Mouse (Mus musculus) neural tube, embryonic 15.5 days (tissue): Measurements from ENCODE around the gene Nkx2-5. TPM values are rescaled to one million over a fixed set of nuclear protein-coding genes. Genes with fewer than 3 reads are reported as not detected.
A peak's percentile ranks its signal among the peaks of the same experiment; 100 is the strongest.

ENCODE experiments used
- ATAC-seq: fragments of 200-750 bp; cut with Nextera tagmentation; 2 replicates; pipeline ENCODE4 v1.8.0; 2017; ENCODE audit warnings: mild to moderate bottlenecking, moderate TSS enrichment, moderate library complexity; ENCODE audit not compliant: low FRiP score
- H3K27ac ChIP-seq: fragments of 300-500 bp; sonication (generic); replicated peaks from 2 replicates; pipeline ENCODE4 v1.5.1; 2015; ENCODE audit warnings: mild to moderate bottlenecking, inconsistent platforms
- H3K27me3 ChIP-seq: fragments of 300-500 bp; sonication (generic); replicated peaks from 2 replicates; pipeline ENCODE4 v1.6.1; 2015; ENCODE audit warnings: inconsistent platforms
- H3K36me3 ChIP-seq: fragments of 300-500 bp; sonication (generic); 2 replicates; pipeline ENCODE4 v1.6.1; 2015; ENCODE audit warnings: inconsistent platforms
- H3K4me1 ChIP-seq: fragments of 300-500 bp; sonication (generic); 2 replicates; pipeline ENCODE4 v1.6.1; 2015; ENCODE audit warnings: inconsistent platforms
- H3K4me2 ChIP-seq: fragments of 300-500 bp; sonication (generic); 2 replicates; pipeline ENCODE4 v1.6.1; 2015; ENCODE audit warnings: inconsistent platforms, mild to moderate bottlenecking, moderate library complexity
- H3K4me3 ChIP-seq: fragments of 300-500 bp; sonication (generic); replicated peaks from 2 replicates; pipeline ENCODE4 v1.5.1; 2015; ENCODE audit warnings: mild to moderate bottlenecking, inconsistent platforms
- H3K9ac ChIP-seq: fragments of 300-500 bp; sonication (generic); replicated peaks from 2 replicates; pipeline ENCODE4 v1.6.1; 2015; ENCODE audit warnings: mild to moderate bottlenecking, inconsistent platforms
- H3K9me3 ChIP-seq: fragments of 300-500 bp; sonication (generic); replicated peaks from 2 replicates; pipeline ENCODE4 v1.6.1; 2016; ENCODE audit warnings: inconsistent platforms
- WGBS: fragments of 180-500 bp; shearing (Covaris S2); methylation state at CpG from one replicate; pipeline ENCODE4 v1.1.7; 2015; ENCODE audit warnings: mixed read lengths; 5-methylcytosine and 5-hydroxymethylcytosine counted together
- polyA plus RNA-seq: library from polyadenylated mRNA; unstranded; fragments of >200 nt; fragmentation: Nextera tagmentation; extraction: Ambion mirVana; gene quantifications from 2 replicates; pipeline ENCODE4 v1.2.1, GENCODE M21; 2015

The Nkx2-5 gene
- polyA plus RNA-seq, 1 experiment from 2014 or later: not detected

DNA sequence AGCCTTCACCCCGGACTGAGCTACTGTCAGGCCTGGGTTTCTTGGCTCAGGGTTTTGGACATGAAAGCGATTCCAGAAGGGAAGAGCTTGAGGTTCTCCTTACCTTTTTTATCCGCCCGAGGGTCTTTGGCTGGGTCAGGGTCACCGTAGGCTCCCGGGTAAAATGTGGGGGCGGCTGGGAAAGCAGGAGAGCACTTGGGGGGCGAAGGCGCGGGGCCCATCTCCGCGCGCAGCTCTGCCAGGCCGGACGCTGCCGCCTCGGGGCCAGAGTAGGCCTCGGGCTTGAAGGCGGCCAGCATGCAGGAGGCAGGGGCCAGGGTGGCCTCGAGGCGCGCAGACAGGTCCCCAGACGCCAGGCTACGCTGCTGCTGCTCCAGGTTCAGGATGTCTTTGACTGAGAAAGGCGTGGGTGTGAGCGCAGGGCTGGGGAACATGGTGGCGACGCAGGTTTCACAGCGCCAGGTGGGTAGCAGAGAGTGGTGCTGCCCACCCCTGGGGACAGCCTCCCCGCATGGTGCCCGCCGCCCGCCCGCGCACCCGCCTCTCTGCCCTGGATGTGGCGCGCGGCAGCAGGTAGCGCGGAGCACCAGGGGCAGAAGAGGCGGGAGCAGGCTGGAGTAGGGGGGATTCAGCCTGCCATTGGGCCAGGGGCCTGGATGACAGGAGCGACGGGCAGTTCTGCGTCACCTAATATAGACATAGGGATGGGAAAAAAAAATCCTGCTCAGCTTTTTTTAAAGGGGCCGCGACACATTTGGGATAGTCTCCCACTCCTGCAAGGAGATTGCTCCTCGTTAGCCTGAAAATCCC, 3.7 kb downstream of the Nkx2-5 start:
- H3K36me3 ChIP-seq: no peaks in the 10 kb centered on the region
- under 1% methylated on average over 48 of the region's 48 CpGs for WGBS
- H3K4me1 ChIP-seq: peaks cover 11% of the 10 kb centered on the region
- no peak overlapping the region for H3K27ac ChIP-seq
- H3K9ac ChIP-seq: no peak overlapping the region
- no peak for ATAC-seq
- H3K4me3 ChIP-seq: no peak overlapping the region
- H3K4me2 ChIP-seq: no peak overlapping the region
- H3K27me3 ChIP-seq: peaks cover 99% of the 10 kb centered on the region
- no peaks in the 10 kb centered on the region for H3K9me3 ChIP-seq

DNA sequence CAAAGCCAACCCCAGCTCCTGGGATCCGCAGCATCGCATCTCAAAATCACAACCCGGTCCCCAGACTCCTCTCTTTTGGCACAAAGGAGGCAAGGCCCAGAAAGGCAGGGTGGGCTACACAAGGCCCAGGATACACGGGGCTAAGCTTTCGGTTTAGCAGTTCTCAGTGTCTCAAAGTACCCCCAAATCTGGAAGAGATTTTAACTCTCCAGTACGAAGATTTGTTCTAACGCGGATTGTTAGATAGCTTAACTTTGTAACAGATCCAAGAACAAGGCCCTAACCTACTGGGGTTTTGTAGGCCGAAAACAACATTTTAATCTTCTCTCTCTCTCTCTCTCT, 4.4 kb downstream of the Nkx2-5 start:
- Histone ChIP-seq H3K27me3 (peaks cover 100% of the 10 kb centered on the region), H3K27ac (no peak overlapping the region), H3K4me1 (peaks cover 11% of the 10 kb centered on the region), H3K9ac (no peak overlapping the region), H3K36me3 (no peaks in the 10 kb centered on the region), H3K4me2 (no peak overlapping the region), H3K4me3 (no peak overlapping the region), H3K9me3 (no peaks in the 10 kb centered on the region)
- ATAC-seq: no peak
- 5% methylated on average over 9 of the region's 9 CpGs for WGBS

DNA sequence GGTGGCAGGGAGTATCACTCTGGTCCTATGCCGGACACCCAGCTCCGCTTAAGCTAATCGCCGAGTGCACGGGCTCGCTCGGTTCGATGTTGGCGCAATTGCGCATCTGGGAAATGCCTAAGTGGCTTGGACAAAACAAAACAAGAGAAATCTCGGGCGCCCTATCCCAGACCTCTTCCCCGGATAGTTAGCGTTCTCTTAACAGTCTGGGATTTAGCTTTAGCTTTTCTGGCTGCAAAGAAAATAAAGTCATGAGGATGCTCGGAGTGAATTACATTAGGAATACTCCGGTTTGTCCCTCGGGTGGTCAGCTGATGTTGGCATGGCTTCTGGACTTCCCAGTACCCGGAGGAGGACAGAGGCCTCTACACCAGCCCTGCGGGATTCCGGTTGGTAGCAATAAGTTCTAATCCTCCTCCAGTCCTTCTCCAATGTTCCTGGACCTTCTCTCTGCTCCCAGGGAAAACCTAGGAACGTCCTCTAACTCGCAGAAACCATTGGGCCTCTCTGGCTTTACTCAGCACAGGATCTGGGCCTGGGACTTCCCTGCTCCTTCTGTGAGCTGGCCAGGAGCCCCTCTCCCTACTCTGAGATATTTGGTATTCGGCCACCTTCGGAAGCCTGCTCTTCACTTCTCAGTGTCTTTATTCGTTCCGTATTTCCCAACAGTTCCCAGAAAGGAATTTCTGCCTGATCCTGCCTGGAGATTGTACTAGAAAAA, 4.9 kb downstream of the Nkx2-5 start:
- peak overlapping the region; percentile 40 for H3K4me2 ChIP-seq
- H3K9ac ChIP-seq: no peak overlapping the region
- no peaks in the 10 kb centered on the region for H3K9me3 ChIP-seq
- no peak overlapping the region for H3K27ac ChIP-seq
- H3K36me3 ChIP-seq: no peaks in the 10 kb centered on the region
- peaks cover 11% of the 10 kb centered on the region for H3K4me1 ChIP-seq
- 2% methylated on average over 26 of the region's 26 CpGs for WGBS
- H3K27me3 ChIP-seq: peaks cover 100% of the 10 kb centered on the region
- peak overlapping the region; percentile 20 for H3K4me3 ChIP-seq
- no peak for ATAC-seq

DNA sequence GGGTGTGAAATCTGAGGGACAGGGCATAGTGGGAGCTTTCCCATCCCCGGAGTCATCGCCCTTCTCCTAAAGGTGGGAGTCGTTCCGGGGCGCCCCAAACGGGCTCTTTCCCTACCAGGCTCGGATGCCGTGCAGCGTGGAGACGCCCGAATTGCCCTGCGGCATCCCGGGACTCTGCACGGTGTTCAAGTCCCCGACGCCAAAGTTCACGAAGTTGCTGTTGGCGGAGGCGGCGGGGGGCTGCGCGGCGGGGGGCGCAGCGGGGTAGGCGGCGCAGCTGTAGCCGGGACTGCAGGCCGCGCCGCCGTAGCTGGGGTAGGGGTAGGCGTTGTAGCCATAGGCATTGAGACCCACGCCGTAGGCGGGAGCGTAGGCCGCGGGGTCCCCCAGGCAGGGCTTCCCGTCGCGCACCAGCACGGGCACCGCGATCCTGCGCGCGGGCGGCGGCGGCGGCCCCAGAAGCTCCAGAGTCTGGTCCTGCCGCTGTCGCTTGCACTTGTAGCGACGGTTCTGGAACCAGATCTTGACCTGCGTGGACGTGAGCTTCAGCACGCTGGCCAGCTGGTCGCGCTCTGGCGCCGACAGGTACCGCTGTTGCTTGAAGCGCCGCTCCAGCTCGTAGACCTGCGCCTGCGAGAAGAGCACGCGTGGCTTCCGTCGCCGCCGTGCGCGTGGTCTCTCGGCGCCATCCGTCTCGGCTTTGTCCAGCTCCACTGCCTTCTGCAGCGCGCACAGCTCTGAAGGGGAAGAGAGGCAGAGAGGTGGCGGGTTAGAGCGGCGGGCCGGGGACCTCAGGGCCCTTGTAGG, 5.7 kb downstream of the Nkx2-5 start:
- Histone ChIP-seq H3K9me3 (no peaks in the 10 kb centered on the region), H3K4me3 (peak overlapping the region; percentile 20), H3K9ac (no peak overlapping the region), H3K4me1 (peaks cover 7% of the 10 kb centered on the region), H3K4me2 (peak overlapping the region; percentile 40), H3K27me3 (peaks cover 100% of the 10 kb centered on the region), H3K36me3 (no peaks in the 10 kb centered on the region), H3K27ac (no peak overlapping the region)
- no peak for ATAC-seq
- WGBS: under 1% methylated on average over 85 of the region's 87 CpGs

DNA sequence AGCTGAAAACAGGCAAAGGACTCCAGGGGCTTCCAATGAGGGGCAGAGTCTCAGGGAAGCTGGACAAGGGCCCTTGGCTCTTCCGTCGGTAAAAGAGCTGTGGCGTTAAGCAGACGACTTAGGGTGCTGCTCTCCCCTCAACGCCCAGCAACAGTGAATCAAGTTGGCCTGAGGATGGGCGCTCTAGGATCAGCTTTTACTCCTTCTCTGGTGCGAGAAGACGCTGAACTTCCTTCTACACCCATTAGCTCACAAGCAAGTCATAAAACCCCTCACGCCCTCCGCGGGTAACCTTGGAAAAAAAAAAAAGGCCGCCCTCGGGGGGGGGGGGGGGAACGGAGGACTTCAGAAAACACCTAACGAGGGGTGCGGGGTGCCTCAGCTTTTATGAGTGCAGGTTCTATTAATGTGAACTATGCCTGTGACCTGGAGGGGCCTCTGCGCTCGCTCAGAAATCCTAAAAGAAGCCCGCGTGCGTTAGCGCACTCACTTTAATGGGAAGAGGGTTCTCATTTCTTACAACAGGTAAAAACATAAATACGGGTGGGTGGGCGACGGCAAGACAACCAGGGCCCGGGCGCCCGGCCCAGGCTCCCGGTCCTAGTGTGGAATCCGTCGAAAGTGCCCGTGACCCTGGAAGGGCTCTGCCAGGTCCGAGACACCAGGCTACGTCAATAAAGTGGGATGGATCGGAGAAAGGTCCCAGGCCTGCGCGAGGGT, 6.5 kb downstream of the Nkx2-5 start:
- Histone ChIP-seq H3K36me3 (no peaks in the 10 kb centered on the region), H3K27me3 (peaks cover 100% of the 10 kb centered on the region), H3K9ac (no peak overlapping the region), H3K4me3 (no peak overlapping the region), H3K9me3 (no peaks in the 10 kb centered on the region), H3K4me1 (peaks cover 7% of the 10 kb centered on the region), H3K27ac (no peak overlapping the region), H3K4me2 (no peak overlapping the region)
- under 1% methylated on average over 37 of the region's 37 CpGs for WGBS
- no peak for ATAC-seq

DNA sequence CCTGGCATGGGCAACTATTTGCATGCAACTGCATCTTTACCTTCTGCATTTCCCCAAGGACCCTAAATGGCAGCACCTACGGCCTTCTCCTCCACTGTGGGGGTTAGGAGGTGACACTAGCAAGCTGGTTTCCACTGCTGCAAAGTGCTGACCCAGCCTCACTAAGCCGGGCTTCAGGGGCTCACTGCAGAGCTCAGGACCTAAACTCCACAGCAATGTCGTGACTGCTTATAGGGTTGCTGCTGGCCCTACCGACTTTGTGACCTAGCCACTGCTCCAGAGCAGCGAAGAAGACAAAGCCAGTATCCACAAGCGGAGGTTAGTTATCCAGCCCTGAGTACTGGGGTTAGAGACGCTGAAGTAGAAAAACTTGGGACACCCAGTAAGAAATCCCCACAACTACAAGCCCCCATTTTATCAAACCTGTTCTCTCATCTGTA, 7.2 kb downstream of the Nkx2-5 start:
- no peak overlapping the region for H3K9ac ChIP-seq
- H3K27ac ChIP-seq: no peak overlapping the region
- no peak overlapping the region for H3K4me3 ChIP-seq
- peaks cover 99% of the 10 kb centered on the region for H3K27me3 ChIP-seq
- WGBS: 2% methylated on average over 7 of the region's 7 CpGs
- peaks cover 7% of the 10 kb centered on the region for H3K4me1 ChIP-seq
- H3K9me3 ChIP-seq: no peaks in the 10 kb centered on the region
- no peak overlapping the region for H3K4me2 ChIP-seq
- ATAC-seq: no peak
- H3K36me3 ChIP-seq: no peaks in the 10 kb centered on the region

DNA sequence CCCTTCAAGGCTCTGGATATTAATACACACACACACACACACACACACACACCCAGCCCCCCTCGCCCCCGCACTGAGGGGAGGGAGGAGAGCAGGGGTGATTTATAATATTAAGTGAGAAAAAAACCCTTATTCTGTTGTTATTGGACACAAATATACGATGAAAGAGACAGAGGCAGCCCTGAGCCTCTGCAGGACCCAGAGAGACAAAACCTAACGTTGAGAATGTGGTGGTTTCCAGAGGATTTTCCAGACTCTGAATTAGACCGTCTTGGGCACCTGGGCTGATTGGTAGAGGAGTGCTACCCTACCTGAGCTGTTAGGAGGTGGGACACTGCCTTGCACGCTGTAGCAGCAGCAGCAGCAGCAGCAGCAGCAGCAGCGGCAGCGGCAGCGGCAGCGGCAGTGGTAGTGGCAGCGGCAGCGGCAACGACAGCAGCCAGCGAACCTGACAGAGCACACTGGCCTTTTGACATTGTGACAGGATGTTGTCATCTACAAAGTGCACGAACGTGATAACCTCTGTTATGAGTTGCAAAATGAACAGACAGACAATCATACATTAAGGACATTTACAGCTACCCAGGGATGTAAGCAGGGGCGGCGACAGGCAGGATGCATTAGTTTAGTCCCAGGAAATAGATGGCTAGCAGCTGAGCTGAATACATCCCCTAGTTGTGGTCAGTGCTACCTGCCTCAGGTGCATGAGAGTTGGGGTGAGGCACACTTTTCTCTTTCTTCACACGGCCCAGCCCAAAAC, 7.8 kb downstream of the Nkx2-5 start:
- no peak for ATAC-seq
- Histone ChIP-seq H3K4me1 (peaks cover 7% of the 10 kb centered on the region), H3K36me3 (no peaks in the 10 kb centered on the region), H3K9ac (no peak overlapping the region), H3K9me3 (no peaks in the 10 kb centered on the region), H3K4me3 (no peak overlapping the region), H3K27me3 (peaks cover 99% of the 10 kb centered on the region), H3K4me2 (no peak overlapping the region), H3K27ac (no peak overlapping the region)
- 1% methylated on average over 19 of the region's 19 CpGs for WGBS

DNA sequence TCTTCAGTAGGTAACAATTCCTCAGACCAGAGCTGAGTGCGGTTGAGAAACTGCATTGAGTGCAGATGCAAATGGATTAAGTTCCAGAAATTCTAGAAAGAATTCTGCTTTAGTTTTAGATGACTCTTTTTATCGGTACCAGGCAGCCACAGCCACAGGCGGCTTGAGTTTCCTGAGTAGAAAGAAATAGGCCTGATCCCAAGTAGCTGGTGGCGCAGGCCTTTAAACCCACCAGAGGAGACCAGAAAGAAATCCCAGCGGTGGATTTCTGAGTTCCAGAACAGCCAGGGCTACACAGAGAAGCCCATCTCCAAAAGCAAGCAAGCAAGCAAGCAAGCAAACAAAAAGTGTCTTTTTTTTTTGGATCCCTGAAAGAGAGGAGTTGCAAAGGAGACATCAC, 8.4 kb downstream of the Nkx2-5 start:
- Histone ChIP-seq H3K9me3 (no peaks in the 10 kb centered on the region), H3K27ac (no peak overlapping the region), H3K27me3 (peaks cover 96% of the 10 kb centered on the region), H3K36me3 (no peaks in the 10 kb centered on the region), H3K9ac (no peak overlapping the region), H3K4me3 (no peak overlapping the region), H3K4me1 (peaks cover 7% of the 10 kb centered on the region), H3K4me2 (no peak overlapping the region)
- no peak for ATAC-seq
- WGBS: 11% methylated on average over 5 of the region's 5 CpGs

DNA sequence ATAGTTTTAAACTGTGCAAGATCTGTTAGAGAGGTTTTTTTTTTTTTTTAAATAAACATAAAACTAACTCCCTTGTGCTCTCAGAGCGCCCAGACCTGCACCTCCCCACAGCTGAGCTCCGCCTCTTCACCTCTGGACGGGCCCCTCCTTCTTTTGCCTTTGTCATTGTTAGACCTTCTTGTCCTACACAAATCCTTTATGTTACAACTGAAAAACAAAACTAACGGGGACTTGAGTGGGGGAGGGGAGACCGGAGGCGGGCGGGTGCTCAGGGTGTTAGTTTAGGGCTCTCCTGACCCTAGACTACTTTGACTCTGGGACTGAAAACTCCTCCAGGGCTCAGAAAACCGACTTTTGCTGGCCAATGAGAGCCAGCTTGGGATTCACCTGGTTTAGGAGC, 8.9 kb downstream of the Nkx2-5 start:
- H3K27me3 ChIP-seq: peaks cover 92% of the 10 kb centered on the region
- ATAC-seq: no peak
- no peak overlapping the region for H3K4me3 ChIP-seq
- no peak overlapping the region for H3K9ac ChIP-seq
- H3K27ac ChIP-seq: no peak overlapping the region
- H3K4me2 ChIP-seq: no peak overlapping the region
- H3K36me3 ChIP-seq: no peaks in the 10 kb centered on the region
- 0 out of 2 replicates have a peak, but pooled peaks cover 2% of the 10 kb centered on the region for H3K9me3 ChIP-seq
- peaks cover 7% of the 10 kb centered on the region for H3K4me1 ChIP-seq
- WGBS: 4% methylated on average over 8 of the region's 8 CpGs

DNA sequence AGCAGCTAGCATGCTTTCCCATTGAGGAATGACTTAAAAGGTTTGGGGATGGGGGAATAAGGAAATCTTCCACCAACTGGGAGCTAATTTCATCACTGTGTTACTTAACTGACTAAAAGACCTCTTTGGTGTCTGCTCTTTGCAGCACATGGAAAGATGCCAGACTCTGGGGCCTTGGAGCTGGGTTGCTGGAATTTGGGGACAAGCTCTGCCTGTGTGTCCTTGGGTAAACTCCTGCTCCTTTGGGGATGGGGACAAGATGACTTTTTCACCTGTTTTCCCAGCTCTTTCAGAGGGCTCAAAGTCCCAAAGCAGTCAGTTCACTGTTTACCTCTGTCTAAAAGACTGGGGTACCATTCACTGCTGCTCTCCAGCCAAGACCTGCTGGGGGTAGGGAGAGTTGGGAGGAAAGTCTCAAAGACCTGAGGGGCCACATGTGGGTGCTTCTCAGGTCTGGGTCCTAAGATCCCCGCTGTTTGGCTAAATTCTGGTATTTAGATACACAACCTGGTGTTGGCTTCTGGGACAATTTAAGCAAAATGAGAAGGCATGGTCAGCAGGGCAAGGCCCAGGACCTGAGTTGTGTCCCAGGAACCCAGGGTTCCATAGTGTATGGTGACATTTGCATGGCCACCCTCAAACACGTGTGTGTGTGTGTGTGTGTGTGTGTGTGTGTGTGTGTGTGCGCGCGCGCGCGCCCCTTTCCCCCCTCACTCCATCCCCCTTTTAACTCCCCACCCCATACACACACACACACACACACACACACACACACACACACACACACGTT, 9.6 kb downstream of the Nkx2-5 start:
- Histone ChIP-seq H3K36me3 (no peaks in the 10 kb centered on the region), H3K4me3 (no peak overlapping the region), H3K27ac (no peak overlapping the region), H3K27me3 (peaks cover 91% of the 10 kb centered on the region), H3K4me2 (no peak overlapping the region), H3K4me1 (peaks cover 7% of the 10 kb centered on the region), H3K9ac (no peak overlapping the region), H3K9me3 (0 out of 2 replicates have a peak, but pooled peaks cover 7% of the 10 kb centered on the region)
- ATAC-seq: no peak
- 14% methylated on average over 3 of the region's 9 CpGs for WGBS
